Mouse (Mus musculus): ENCODE results near the gene Prss57. TPM values are rescaled to one million over a fixed set of nuclear protein-coding genes. Genes with fewer than 3 reads are reported as not detected.

Prss57 gene
- 0.05 and 0.14 TPM in 2 replicates for polyA plus RNA-seq (2012; rRNA removed)

GRCm38 (mm10) chr10:79790861-79791260, at the start of gene Prss57:
Gene Prss57, minus strand, starts transcription at chr10:79790961.
- no peak for DNase-seq (ENCODE audit: low read depth)
- no peak for TF ChIP-seq CTCF (IDR thresholded peaks at IDR 0.05; ENCODE audit: borderline replicate concordance, extremely low read depth, insufficient read depth, insufficient read length)
- no peak for TF ChIP-seq POLR2A (IDR thresholded peaks at IDR 0.05; ENCODE audit: borderline replicate concordance, extremely low read depth, insufficient read depth, insufficient read length, poor library complexity, severe bottlenecking)

GRCm38 (mm10) chr10:79840091-79840490, 49.3 kb upstream of the Prss57 start:
- TF ChIP-seq CTCF (IDR thresholded peaks at IDR 0.05; ENCODE audit: borderline replicate concordance, extremely low read depth, insufficient read depth, insufficient read length) (no peak), POLR2A (IDR thresholded peaks at IDR 0.05; ENCODE audit: borderline replicate concordance, extremely low read depth, insufficient read depth, insufficient read length, poor library complexity, severe bottlenecking) (no peak)
- DNase-seq (ENCODE audit: low read depth) = no peak

GRCm38 (mm10) chr10:79838151-79838550, 47.4 kb upstream of the Prss57 start:
- no peak for DNase-seq (ENCODE audit: low read depth)
- TF ChIP-seq POLR2A (IDR thresholded peaks at IDR 0.05; ENCODE audit: borderline replicate concordance, extremely low read depth, insufficient read depth, insufficient read length, poor library complexity, severe bottlenecking) (no peak), CTCF (IDR thresholded peaks at IDR 0.05; ENCODE audit: borderline replicate concordance, extremely low read depth, insufficient read depth, insufficient read length) (no peak)

- TF ChIP-seq POLR2A (IDR thresholded peaks at IDR 0.05; ENCODE audit: borderline replicate concordance, extremely low read depth, insufficient read depth, insufficient read length, poor library complexity, severe bottlenecking) = no peak
- TF ChIP-seq CTCF (IDR thresholded peaks at IDR 0.05; ENCODE audit: borderline replicate concordance, extremely low read depth, insufficient read depth, insufficient read length) = peak; percentile 18; the same call in 1 of the 2 replicates
- no peak for DNase-seq (ENCODE audit: low read depth)
Measured at GRCm38 (mm10) chr10:79836918-79837317, 46.2 kb upstream of the Prss57 start.

GRCm38 (mm10) chr10:79834769-79835398, 44.1 kb upstream of the Prss57 start:
- peak; percentile 88 for DNase-seq (ENCODE audit: low read depth)
- TF ChIP-seq POLR2A (IDR thresholded peaks at IDR 0.05; ENCODE audit: borderline replicate concordance, extremely low read depth, insufficient read depth, insufficient read length, poor library complexity, severe bottlenecking) = no peak
- TF ChIP-seq CTCF (IDR thresholded peaks at IDR 0.05; ENCODE audit: borderline replicate concordance, extremely low read depth, insufficient read depth, insufficient read length) = peak; percentile 98

GRCm38 (mm10) chr10:79832786-79833181, 42.0 kb upstream of the Prss57 start:
- DNase-seq (ENCODE audit: low read depth) = no peak
- TF ChIP-seq POLR2A (IDR thresholded peaks at IDR 0.05; ENCODE audit: borderline replicate concordance, extremely low read depth, insufficient read depth, insufficient read length, poor library complexity, severe bottlenecking) = no peak
- no peak for TF ChIP-seq CTCF (IDR thresholded peaks at IDR 0.05; ENCODE audit: borderline replicate concordance, extremely low read depth, insufficient read depth, insufficient read length)

- TF ChIP-seq CTCF (IDR thresholded peaks at IDR 0.05; ENCODE audit: borderline replicate concordance, extremely low read depth, insufficient read depth, insufficient read length) = no peak
- no peak for TF ChIP-seq POLR2A (IDR thresholded peaks at IDR 0.05; ENCODE audit: borderline replicate concordance, extremely low read depth, insufficient read depth, insufficient read length, poor library complexity, severe bottlenecking)
- DNase-seq (ENCODE audit: low read depth) = no peak
Measured at GRCm38 (mm10) chr10:79832026-79832785, 41.4 kb upstream of the Prss57 start.

- no peak for TF ChIP-seq POLR2A (IDR thresholded peaks at IDR 0.05; ENCODE audit: borderline replicate concordance, extremely low read depth, insufficient read depth, insufficient read length, poor library complexity, severe bottlenecking)
- TF ChIP-seq CTCF (IDR thresholded peaks at IDR 0.05; ENCODE audit: borderline replicate concordance, extremely low read depth, insufficient read depth, insufficient read length) = no peak
- no peak for DNase-seq (ENCODE audit: low read depth)
Measured at GRCm38 (mm10) chr10:79831583-79831982, 40.8 kb upstream of the Prss57 start.

GRCm38 (mm10) chr10:79824413-79824812, 33.7 kb upstream of the Prss57 start:
- TF ChIP-seq CTCF (IDR thresholded peaks at IDR 0.05; ENCODE audit: borderline replicate concordance, extremely low read depth, insufficient read depth, insufficient read length) (no peak), POLR2A (IDR thresholded peaks at IDR 0.05; ENCODE audit: borderline replicate concordance, extremely low read depth, insufficient read depth, insufficient read length, poor library complexity, severe bottlenecking) (no peak)
- DNase-seq (ENCODE audit: low read depth) = no peak

- TF ChIP-seq POLR2A (IDR thresholded peaks at IDR 0.05; ENCODE audit: borderline replicate concordance, extremely low read depth, insufficient read depth, insufficient read length, poor library complexity, severe bottlenecking) (no peak), CTCF (IDR thresholded peaks at IDR 0.05; ENCODE audit: borderline replicate concordance, extremely low read depth, insufficient read depth, insufficient read length) (no peak)
- no peak for DNase-seq (ENCODE audit: low read depth)
Measured at GRCm38 (mm10) chr10:79823011-79823410, 32.2 kb upstream of the Prss57 start.

- DNase-seq (ENCODE audit: low read depth) = no peak
- TF ChIP-seq CTCF (IDR thresholded peaks at IDR 0.05; ENCODE audit: borderline replicate concordance, extremely low read depth, insufficient read depth, insufficient read length) (no peak), POLR2A (IDR thresholded peaks at IDR 0.05; ENCODE audit: borderline replicate concordance, extremely low read depth, insufficient read depth, insufficient read length, poor library complexity, severe bottlenecking) (no peak)
Measured at GRCm38 (mm10) chr10:79822372-79822771, 31.6 kb upstream of the Prss57 start.

All from brain, embryonic 14.5 days (tissue).